Mouse (Mus musculus) C2C12 (cell line): ENCODE results near the gene Zfand3. TPM values are rescaled to one million over a fixed set of nuclear protein-coding genes. Genes with fewer than 3 reads are reported as not detected.

Experiments
- H3K27me3 ChIP-seq: one replicate; pipeline ENCODE4 v1.6.1; 2011; ENCODE audit not compliant: control insufficient read depth, insufficient read depth, insufficient read length
- H3K36me3 ChIP-seq: one replicate; pipeline ENCODE4 v1.6.1; 2011; ENCODE audit not compliant: control insufficient read depth, insufficient read depth
- H3K4me3 ChIP-seq: one replicate; pipeline ENCODE4 v1.5.1; 2011; ENCODE audit warnings: mild to moderate bottlenecking, control low read depth; ENCODE audit not compliant: poor library complexity, insufficient read depth, severe bottlenecking
- H3K79me2 ChIP-seq: one replicate; pipeline ENCODE4 v1.6.1; 2011; ENCODE audit not compliant: control insufficient read depth, insufficient read depth
- H3K79me3 ChIP-seq: one replicate; pipeline ENCODE4 v1.6.1; 2011; ENCODE audit warnings: low read depth, control low read depth
- H3ac ChIP-seq: one replicate; pipeline ENCODE3; 2011; ENCODE audit warnings: low read depth; ENCODE audit not compliant: control insufficient read depth, insufficient read length
- CEBPB ChIP-seq: IDR thresholded peaks from one replicate; pipeline ENCODE4 v1.6.1; 2011; ENCODE audit warnings: low read depth, mild to moderate bottlenecking, control low read depth, moderate library complexity
- CTCF ChIP-seq: IDR thresholded peaks from one replicate; pipeline ENCODE4 v1.5.1; 2011; ENCODE audit not compliant: control insufficient read depth, insufficient read depth, insufficient read length
- FOSL1 ChIP-seq: IDR thresholded peaks from one replicate; pipeline ENCODE4 v1.8.0; 2011; ENCODE audit warnings: mild to moderate bottlenecking, low read length; ENCODE audit not compliant: poor library complexity, insufficient read depth, severe bottlenecking
- MAX ChIP-seq: IDR thresholded peaks from one replicate; pipeline ENCODE4 v1.6.1; 2011; ENCODE audit warnings: mild to moderate bottlenecking, control low read depth
- MYOD1 ChIP-seq: IDR thresholded peaks from one replicate; pipeline ENCODE4 v1.6.1; 2011; ENCODE audit warnings: low read depth; ENCODE audit not compliant: control insufficient read depth, insufficient read length
- MYOG ChIP-seq: IDR thresholded peaks from one replicate; pipeline ENCODE4 v1.6.1; 2011; ENCODE audit not compliant: control insufficient read depth, insufficient read length; ENCODE audit errors: extremely low read depth
- USF1 ChIP-seq: IDR thresholded peaks from one replicate; pipeline ENCODE4 v1.6.1; 2011; ENCODE audit warnings: low read depth, mild to moderate bottlenecking, control low read depth, moderate library complexity
- polyA plus RNA-seq: library from polyadenylated mRNA; unstranded; fragments of >200 nt; fragmentation: generic; extraction: Trizol; gene quantifications from one replicate; pipeline ENCODE4 v1.2.1, GENCODE M21; 2012; ENCODE audit warnings: missing spikeins

The Zfand3 gene
- polyA plus RNA-seq, 1 experiment: 78.6 TPM

DNA sequence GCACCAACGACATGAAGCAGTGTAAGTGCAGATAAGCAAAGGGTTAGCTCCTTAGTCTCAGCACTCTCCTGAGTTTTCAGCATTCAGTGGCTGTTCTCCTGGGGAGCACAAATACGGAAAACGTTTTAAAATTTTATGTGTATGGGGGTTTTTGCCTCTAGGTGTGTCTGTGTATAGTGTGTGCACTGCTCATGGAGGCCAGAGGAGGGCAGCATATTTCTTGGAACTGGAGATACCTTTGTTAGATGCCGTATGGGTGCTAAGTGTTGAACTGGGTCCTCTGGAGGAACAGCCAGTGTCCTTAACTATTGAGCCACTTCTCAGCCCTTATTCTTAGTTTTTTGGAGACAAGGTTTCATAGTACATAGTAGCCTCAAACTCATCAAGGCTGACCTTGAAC is 10.1 kb downstream of the Zfand3 start:
- H3K4me3 ChIP-seq: no peak overlapping the region
- no peaks in the 10 kb centered on the region for H3K27me3 ChIP-seq
- H3ac ChIP-seq: no peak overlapping the region
- TF ChIP-seq MAX (no peak), CEBPB (no peak), USF1 (no peak), CTCF (no peak), FOSL1 (no peak), MYOG (no peak), MYOD1 (no peak)
- H3K79me3 ChIP-seq: peaks cover 95% of the 10 kb centered on the region
- H3K79me2 ChIP-seq: peaks cover 100% of the 10 kb centered on the region
- H3K36me3 ChIP-seq: peaks cover 25% of the 10 kb centered on the region

- TF ChIP-seq CTCF: no peak
- TF ChIP-seq MYOG: no peak
- TF ChIP-seq MAX: no peak
- TF ChIP-seq CEBPB: no peak
- TF ChIP-seq FOSL1: no peak
- TF ChIP-seq USF1: no peak
- TF ChIP-seq MYOD1: no peak
- H3ac ChIP-seq: no peak overlapping the region
- peaks cover 4% of the 10 kb centered on the region for H3K36me3 ChIP-seq
- H3K79me3 ChIP-seq: peaks cover 93% of the 10 kb centered on the region
- no peak overlapping the region for H3K4me3 ChIP-seq
- H3K27me3 ChIP-seq: no peaks in the 10 kb centered on the region
- peaks cover 100% of the 10 kb centered on the region for H3K79me2 ChIP-seq
Measured at GRCm38 (mm10) chr17:30018927-30019610, 14.5 kb downstream of the Zfand3 start.

- H3K4me3 ChIP-seq: no peak overlapping the region
- no peak overlapping the region for H3ac ChIP-seq
- no peaks in the 10 kb centered on the region for H3K27me3 ChIP-seq
- H3K79me3 ChIP-seq: peaks cover 91% of the 10 kb centered on the region
- H3K36me3 ChIP-seq: peaks cover 4% of the 10 kb centered on the region
- TF ChIP-seq CEBPB: no peak
- H3K79me2 ChIP-seq: peaks cover 100% of the 10 kb centered on the region
Measured at GRCm38 (mm10) chr17:30019942-30020341, 15.4 kb downstream of the Zfand3 start.

- Histone ChIP-seq H3K4me3 (no peak overlapping the region), H3K79me2 (peaks cover 100% of the 10 kb centered on the region), H3ac (no peak overlapping the region), H3K27me3 (no peaks in the 10 kb centered on the region), H3K79me3 (peaks cover 93% of the 10 kb centered on the region), H3K36me3 (no peaks in the 10 kb centered on the region)
- TF ChIP-seq CEBPB (no peak), MYOD1 (no peak), FOSL1 (no peak), CTCF (peak; percentile 18), MYOG (no peak)
Measured at GRCm38 (mm10) chr17:30024651-30025050, 20.1 kb downstream of the Zfand3 start.

DNA sequence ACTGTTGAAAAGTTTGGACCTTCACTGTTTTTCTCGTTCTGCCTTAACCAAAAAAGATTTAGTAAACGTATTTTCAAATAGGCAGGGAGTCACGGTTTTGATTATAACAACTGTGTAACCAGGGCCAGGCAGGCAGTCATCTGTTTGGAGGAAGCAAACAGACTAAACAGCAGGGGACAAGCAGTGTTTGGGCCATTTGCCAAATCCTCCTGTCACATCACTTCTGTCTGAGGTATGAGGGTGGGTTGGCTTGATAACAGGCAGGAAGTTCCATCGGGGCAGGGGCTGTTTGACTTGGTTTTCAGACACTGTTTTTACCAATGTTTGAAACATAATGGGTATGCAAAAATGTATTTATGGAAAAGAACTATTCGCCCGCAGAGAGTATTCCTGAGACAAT is 22.1 kb downstream of the Zfand3 start:
- H3K27me3 ChIP-seq: no peaks in the 10 kb centered on the region
- no peak overlapping the region for H3ac ChIP-seq
- no peaks in the 10 kb centered on the region for H3K36me3 ChIP-seq
- peaks cover 100% of the 10 kb centered on the region for H3K79me2 ChIP-seq
- H3K4me3 ChIP-seq: no peak overlapping the region
- no peak for TF ChIP-seq MYOG
- TF ChIP-seq CTCF: no peak
- no peak for TF ChIP-seq USF1
- no peak for TF ChIP-seq MYOD1
- TF ChIP-seq MAX: no peak
- no peak for TF ChIP-seq CEBPB
- TF ChIP-seq FOSL1: no peak
- peaks cover 92% of the 10 kb centered on the region for H3K79me3 ChIP-seq

DNA sequence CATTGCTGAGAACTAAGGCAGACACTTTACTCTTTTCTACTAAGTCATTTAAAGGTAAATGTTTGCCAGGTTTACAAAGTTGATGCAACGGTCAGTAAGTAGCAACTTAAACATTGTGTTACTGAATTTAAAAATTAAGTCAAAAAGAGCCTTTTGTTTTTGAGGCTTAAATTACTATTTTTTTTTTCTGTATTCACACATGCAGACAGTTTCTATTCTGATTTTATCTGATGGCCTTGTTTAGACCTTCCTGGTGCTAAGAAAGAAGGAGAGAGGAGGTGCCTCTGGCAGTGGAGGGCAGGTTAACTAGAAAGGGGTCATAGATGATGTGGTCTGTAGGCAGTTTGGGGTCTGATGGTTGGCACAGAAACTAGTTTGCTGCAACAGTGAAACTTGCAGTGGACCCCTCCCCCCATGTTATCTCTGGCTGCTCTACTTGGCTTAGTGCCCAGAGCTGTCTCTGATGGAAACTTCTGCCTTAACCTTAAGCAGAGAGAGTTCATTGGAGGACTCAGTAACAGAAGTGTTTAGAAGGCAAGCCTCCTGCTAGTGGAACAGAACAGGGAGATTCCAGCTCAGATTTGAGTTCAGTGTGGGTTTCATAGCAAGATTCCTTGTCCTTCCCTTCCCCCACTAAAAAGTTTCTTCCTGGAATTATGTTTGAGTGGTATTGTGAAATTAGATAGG is 23.0 kb downstream of the Zfand3 start:
- H3ac ChIP-seq: no peak overlapping the region
- H3K36me3 ChIP-seq: no peaks in the 10 kb centered on the region
- H3K79me2 ChIP-seq: peaks cover 100% of the 10 kb centered on the region
- no peak for TF ChIP-seq MYOG
- no peak for TF ChIP-seq USF1
- no peak for TF ChIP-seq MYOD1
- no peak for TF ChIP-seq CTCF
- no peak for TF ChIP-seq FOSL1
- TF ChIP-seq MAX: no peak
- TF ChIP-seq CEBPB: no peak
- H3K79me3 ChIP-seq: peaks cover 91% of the 10 kb centered on the region
- no peak overlapping the region for H3K4me3 ChIP-seq
- no peaks in the 10 kb centered on the region for H3K27me3 ChIP-seq
